Mouse (Mus musculus) right cerebral cortex, adult 2 months (tissue): ENCODE data around the gene Naa11.

ENCODE experiments used
- DNase-seq, 2 experiments: peaks; one replicate each; pipeline ENCODE4 v3.0.0; 2021 to 2022; ENCODE audit warnings: low spot score in 2 of 2

The Naa11 gene

GRCm38 (mm10) chr5:97392160-97392559 is at the start of gene Naa11:
Gene Naa11, minus strand, starts transcription at chr5:97392379.
- no peak for DNase-seq

DNA sequence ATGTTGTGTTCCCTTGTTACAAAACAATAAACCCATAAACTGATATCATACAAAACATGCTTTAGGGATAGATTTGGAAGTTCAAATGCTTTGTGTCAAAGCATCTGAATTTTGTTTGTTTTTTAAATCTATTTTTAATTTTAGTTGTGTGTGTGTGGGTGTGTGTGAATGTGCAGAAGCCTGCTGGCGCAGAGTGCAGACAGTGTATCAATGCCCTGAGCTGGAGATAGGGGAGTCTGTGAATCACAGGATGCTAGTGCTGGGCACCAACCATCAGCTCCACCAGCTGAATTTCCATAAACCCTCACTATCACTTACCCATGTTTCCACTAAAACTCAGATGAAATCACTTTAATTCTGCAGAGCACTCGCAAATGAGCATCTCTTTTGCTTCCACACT is 40.3 kb upstream of the Naa11 start:
- DNase-seq = no peak

GRCm38 (mm10) chr5:97429976-97430375 is 37.8 kb upstream of the Naa11 start:
- no peak for DNase-seq

DNA sequence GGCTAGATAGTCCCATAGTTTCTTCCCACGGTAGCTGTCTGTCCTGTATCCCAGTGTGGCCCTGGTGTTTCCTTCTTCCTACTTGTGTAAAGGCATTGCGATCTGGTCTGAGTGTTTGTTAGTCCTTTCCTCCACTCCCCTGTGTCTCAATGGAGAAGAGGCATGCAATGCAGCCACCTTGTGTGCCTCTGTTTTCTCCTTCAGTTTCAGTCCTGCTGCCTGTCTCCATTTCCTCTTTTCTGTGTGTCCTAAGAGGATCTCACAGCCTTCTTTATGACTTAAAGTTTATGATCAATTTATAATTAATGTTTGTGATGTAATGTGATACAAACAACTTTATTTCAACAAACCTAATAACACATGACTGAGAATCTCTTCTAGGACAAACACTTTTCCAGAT is 29.5 kb upstream of the Naa11 start:
- no peak for DNase-seq

DNA sequence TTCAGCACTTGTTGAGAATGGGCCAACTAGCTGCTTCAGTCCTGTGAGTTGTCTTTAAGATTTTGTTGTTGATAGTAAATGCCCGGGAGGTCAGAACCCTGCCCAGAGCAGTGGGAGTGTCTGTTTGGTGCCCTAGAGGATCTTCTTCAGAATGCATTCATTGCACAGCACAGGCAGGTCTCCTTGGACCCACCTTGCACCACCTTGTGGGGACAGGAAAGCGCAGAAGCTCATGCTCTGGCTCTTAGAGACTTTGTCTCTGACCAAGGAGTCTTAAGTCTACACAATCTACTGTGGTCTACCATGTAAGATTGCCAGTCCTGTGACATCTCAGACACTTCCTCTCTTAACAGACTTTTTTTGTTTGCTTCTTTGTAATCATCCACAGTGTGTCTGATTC is 25.0 kb upstream of the Naa11 start:
- DNase-seq = no peak

DNA sequence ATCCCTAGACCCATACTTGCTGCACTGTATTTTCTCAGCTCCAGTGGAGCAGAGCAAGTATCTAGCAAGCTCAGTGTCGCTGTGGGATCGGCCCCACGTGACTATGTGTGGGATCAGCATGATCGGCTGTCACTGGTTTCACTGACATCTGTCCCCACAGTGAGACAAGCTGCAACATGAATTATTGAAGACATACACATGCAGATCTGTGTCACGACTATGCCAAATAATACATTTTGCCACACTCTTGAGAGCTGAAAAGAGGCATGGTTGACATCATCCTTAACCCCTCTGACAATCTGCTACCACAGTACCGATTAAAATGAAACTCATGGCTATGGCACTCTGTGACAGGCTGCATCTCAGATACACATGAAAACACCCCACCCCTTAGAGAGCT is 23.7 kb upstream of the Naa11 start:
- no peak for DNase-seq

DNA sequence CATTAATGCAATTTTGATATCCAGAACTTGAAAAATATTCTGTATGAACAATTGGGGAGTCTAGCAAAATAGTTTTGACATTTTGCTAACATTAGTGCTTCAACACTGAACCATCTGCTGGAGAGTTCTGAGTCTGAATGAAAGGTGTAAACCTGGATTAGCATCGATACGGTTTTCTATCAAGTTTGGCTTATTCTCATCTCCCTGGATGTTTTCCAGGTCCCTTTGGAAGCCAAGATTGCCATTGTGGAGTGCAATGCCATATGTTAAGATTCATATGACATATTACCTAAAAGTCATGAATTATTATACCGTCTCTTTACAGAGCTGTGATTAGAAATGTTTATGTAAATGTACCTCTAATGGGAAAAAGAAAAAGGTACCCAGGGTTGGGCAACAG is 21.5 kb upstream of the Naa11 start:
- DNase-seq = no peak

- DNase-seq = no peak
Observed at GRCm38 (mm10) chr5:97410190-97410589, 18.0 kb upstream of the Naa11 start.

- no peak for DNase-seq
Observed at GRCm38 (mm10) chr5:97409234-97409704, 17.1 kb upstream of the Naa11 start.

DNA sequence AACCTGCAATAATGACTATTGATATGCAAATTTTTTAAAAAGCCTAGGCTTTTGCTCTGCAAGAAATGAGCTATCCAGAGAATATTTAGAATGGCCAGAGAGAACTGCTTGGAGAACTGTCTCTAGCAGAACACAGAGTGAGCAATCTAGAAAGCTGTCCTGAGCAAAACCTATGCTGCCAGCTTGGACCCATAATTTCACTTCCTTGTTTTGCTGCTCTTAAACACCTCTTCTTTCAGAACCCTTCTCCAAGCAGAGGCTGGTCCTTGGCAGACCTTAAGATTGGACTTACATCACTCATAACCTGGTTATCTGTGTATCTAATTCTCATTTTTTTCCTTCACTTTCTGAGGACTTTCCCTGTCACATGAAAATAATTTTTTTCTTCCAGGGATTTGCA is 8.9 kb upstream of the Naa11 start:
- DNase-seq = no peak

DNA sequence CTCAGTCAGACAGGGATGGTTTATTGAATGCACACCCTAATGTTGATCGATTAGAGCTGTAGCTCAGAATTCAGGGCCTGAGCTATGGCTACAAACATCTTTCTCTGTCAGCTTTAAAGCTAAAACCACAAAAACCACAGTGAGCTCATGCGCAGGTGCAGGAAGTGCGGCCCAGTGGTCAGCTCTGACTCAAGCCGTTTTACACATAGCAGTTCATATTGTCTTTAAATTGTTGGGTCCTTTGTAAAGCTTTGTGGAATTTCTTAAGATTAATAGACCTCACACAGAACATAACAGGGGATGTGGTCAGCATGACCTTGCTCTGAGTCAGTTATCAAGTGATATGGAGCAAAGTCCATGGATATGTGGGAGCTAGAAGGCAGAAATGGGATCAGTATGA is 5.4 kb upstream of the Naa11 start:
- DNase-seq = no peak

DNA sequence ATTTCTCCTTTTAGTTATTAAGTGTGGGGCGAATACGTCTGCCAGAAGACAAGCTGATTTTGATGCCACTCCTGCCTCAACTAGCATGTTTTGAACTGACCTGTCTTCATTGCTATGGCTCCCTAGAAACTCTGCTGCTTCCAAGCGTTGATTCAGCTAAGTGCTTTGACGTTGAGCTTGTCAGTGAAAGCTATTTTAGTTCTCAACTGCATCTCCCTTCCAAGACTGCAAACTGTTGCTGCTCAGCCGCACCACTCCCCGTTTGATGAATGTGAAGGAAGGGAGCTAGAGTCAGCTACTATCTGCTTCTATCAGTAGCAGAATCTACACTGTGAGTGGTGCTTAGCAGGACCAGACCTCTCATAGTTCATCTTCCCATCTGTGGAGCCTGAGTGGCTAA is 4.6 kb downstream of the Naa11 start:
- DNase-seq = peak in 1 of 2 experiments; percentile 33

GRCm38 (mm10) chr5:97384399-97384798 is 7.8 kb downstream of the Naa11 start:
- DNase-seq = no peak

GRCm38 (mm10) chr5:97382548-97383222 is 9.5 kb downstream of the Naa11 start:
- DNase-seq = no peak

- no peak for DNase-seq
Observed at GRCm38 (mm10) chr5:97379976-97380375, 12.2 kb downstream of the Naa11 start.

GRCm38 (mm10) chr5:97364781-97365180 is 27.4 kb downstream of the Naa11 start:
- no peak for DNase-seq

DNA sequence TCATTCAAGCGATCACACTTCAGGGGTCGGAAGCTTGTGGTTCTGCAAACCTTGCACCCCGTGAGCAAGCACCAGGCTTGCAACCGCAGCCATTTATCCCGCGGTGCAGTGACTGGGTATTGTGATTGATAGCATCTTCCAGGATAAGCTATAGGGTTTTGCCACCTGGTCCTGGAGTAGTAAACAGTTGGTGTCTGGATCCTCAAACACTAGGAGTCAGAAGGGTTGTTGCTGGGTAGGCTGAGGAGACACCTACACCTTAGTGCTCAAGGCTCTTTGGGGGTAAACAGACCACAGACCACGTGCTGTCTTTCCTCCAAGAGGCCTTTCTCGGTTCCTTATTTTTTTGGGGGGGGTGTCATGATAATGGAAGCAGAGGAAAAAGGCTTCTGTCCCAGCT is 27.9 kb downstream of the Naa11 start:
- no peak for DNase-seq

DNA sequence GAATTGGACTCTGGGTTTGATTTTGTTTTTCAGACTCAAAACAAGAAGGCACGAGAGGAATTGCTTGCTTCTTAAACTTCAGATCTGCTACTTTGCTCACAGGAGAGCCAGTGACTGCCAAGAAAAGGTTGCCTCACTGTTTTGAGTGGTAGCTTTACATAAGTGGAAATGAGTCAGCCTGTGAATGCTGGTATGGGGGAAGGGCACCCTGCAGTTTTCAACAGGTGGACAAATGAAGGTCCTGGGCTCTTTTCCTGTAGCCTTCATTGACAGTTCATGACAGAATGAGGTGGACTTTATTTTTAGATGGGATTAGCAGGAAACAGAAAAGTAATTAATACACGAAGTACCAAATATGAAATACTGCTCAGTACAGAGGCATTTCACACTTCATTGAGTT is 29.6 kb downstream of the Naa11 start:
- DNase-seq = no peak

DNA sequence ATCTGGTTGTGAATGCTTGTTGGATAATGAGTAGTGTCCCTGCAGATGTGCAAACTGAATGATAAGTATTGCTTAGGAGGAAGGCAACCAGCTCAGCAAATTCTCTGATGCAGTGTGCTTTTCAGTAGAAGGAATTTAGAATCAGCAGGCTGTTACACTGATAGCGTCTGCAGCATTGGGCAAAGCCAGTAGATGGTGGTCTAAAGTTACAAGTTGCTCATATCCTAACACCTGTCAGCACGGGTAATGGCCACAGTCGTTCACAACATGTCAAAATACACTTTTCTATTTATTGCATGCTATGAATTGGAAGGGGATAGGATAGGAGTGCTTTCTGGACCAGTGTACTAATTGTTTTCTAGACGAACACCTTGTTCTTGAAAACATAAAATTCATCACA is 33.1 kb downstream of the Naa11 start:
- DNase-seq = no peak

DNA sequence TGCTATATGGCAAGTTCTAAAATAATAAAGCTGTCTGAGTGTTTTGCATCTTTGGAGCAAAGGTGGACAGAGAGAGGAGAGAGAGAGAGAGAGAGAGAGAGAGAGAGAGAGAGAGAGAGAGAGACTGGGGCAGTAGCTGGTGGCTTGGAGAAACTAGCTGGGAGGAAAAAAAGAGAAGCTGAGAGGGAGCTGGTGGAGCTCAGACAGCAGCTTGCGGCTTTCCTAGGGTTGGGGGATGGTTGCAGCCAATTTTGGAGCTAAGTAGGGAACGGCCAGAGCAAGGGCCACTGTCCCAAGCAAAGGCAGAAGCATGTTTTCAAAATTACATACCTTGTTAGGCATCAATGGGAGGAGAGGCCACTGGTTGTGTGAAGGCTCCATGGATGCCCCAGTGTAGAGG is 36.0 kb downstream of the Naa11 start:
- DNase-seq = no peak

DNA sequence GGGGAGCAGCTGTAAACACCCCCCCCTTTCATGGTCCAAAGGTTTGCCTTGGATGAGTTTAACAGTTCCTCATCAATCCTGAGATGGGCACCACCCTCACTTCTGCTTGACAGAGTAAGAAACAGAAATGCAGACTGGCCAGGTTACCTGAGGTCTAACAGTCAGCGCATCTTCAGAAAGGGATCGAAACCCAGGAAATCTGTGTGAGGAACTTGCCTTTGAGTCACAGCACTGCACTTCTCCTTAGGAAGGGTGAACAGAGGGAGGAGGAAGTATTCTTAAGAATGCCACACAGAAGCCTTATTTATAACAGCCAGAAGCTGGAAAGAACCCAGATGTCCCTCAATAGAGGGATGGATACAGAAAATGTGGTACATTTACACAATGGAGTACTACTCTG is 37.0 kb downstream of the Naa11 start:
- DNase-seq = no peak

GRCm38 (mm10) chr5:97348760-97349159 is 43.4 kb downstream of the Naa11 start:
- no peak for DNase-seq

DNA sequence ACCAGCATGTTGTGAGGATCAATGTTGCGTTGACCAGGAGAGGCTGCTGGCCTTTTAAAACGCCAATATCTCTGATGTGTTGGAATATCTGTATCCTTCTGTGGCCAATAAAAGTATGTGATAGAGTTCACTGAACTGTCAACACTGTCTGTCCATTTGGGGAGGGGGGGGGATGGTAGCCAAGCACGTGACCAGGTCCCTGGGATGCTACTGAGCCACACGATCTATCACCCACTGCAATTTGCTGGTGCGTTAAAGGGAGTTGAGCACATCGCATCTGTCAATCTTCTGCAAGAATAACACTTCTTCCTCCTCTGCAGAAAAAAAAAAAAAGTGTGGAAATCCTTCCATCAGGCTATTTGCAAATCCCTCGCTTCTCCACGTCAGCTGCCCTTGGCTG is 43.9 kb downstream of the Naa11 start:
- no peak for DNase-seq

DNA sequence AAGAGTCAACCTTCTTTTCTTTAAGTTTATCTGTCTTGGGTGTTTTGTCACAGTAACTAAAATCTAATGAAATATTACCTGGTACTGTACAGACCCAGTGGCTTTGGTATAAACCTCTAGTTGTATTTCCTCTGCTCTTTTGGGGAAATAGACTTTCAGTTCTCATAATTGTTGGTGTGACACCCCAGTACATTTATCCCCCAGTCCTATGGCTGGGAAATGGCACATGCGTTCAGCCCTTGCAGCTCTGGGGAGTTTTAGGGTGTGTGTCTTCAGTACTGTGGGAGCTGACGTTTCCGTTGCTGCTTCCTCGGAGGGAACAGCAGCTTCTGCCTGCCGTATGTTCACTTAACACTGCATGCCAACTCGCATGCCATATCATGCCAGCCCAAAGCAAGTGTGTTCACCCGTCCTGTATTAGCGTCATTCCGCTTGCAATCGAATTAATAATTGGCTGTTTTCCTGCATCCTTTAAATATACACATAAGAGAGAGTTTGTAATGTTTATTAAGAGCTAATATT is 46.4 kb downstream of the Naa11 start:
- DNase-seq = no peak
